Mouse (Mus musculus): Measurements from ENCODE around the gene Ttll13.

Ttll13 gene

DNA sequence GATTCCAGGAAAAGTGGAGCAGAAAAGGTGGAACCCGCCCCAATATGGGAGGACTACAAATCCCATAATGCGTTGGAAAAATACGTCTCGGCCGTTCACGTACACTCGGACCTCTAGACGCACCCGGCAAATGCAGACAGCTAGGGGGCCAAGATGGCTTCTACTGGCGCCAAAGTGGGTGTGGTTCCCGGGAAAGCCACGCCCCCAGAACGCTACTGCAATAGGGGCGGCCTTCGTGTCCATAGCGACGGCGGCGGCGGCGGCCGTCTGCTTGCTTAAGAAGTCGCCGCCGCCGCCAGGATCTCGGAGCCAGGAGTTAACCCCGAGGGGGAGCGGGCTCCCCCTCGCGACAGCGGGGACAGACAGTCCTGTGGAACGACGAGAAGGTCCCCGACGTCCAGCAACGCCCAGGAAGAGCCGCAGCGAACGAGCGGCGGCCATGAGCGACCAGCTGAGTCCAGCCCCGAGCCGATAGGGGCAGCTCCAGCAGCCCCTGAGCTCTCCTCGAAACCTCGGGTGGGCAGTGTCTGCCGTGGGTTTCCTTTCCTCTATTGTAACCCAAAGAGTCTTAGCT is at the start of gene Ttll13:
TSS of gene Ttll13 (plus strand) at position 229 of the 574 bp plus-strand sequence.
- peak; percentile 95 for DNase-seq

DNA sequence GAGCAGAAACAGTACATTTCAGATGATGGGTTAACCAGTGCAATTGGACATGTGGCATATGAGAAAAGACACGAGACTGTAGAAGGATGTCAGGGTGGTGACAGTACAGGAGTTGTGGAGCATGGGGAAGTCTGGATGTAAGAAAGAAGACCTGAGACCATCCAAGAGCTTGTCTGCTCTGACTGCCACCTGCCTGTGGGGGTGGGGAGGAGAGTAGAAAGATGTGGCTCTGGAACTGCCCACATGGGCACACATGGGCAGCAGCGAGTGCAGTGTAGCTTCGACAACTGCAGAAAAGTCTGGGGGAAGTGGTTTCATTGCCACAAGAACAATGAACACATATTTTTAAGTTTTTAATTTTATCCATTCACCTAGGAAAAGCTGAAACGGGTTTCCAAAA is 48.8 kb upstream of the Ttll13 start:
- no peak for DNase-seq

DNA sequence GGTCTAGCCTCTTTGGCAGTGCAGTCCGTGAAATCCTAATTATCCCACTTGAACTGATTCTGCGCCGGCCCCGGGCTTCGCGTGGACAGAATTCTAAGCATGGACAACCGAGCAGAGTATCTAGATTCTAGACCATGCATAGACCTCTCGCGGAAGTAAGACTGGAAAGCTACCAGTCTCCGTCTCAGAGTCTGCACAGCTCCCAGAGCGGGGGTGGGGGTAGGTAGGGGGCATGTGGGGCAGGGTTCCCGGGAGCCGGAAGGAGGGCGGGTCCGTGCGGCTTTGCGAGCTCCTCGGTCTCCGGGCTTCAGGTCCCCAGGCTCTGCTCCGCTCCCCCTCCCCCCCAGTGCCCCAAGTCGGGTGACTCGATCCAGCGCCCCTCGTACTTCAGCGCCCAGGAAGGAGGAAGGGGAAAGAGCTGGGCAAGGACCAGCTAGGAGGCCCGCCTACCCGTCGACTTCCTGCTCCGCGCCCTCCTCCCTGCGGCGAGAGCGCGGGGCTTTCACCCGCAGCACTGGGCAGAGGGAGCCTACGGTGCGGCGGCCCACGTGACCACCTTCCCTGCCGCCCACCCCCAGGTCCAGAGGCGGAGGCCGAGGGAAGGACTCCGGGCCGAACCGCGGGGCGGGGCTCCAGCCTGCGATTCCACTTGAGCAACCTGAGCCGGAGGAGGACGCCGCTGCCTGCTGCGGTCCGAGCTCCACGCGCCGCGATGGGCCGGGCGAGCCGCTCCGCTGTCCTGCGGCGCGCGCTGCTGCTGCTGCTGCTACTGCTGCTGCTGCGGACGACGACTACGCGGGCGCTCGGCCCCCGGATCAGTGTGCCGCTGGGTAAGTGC is 48.0 kb upstream of the Ttll13 start:
- DNase-seq: peak; percentile 84

DNA sequence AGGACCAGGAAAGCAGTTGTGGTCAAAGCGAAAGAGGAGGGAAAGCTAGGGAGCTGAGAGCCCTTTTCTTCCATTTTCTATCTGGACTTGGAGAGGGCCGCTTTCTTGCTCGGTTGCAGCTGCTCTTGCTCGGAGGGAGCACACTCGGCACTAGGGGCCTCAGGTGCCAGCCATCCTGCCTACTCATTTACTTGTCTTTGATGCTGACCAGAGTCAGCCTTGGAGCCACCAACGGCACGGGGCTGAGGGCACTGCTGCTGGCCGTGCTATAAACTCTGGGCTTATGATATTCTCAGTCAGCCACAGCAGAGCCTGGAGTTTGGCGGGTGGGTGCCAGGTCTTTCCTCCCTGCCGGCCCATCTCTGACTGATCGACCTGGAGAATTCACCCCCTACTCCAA is 47.3 kb upstream of the Ttll13 start:
- no peak for DNase-seq

DNA sequence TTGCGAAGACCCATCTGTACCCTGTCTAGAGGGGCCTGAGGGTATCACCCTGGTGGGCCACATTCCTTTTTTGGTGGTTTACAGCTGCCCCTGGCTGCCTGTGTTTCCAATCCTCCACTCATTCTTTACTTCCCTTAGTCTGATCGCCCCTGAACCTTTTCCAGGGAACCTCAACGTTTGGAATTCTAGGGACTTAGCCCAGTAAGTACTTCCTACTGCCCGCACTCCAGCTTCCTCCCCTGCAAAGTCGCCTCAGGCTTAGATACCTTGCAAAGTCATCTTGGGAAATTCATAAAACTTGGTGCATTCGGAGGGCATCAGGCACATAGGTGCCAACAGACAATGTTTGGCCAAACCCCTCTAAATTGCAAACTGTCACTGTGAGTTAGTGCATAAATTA is 46.9 kb upstream of the Ttll13 start:
- DNase-seq: no peak

DNA sequence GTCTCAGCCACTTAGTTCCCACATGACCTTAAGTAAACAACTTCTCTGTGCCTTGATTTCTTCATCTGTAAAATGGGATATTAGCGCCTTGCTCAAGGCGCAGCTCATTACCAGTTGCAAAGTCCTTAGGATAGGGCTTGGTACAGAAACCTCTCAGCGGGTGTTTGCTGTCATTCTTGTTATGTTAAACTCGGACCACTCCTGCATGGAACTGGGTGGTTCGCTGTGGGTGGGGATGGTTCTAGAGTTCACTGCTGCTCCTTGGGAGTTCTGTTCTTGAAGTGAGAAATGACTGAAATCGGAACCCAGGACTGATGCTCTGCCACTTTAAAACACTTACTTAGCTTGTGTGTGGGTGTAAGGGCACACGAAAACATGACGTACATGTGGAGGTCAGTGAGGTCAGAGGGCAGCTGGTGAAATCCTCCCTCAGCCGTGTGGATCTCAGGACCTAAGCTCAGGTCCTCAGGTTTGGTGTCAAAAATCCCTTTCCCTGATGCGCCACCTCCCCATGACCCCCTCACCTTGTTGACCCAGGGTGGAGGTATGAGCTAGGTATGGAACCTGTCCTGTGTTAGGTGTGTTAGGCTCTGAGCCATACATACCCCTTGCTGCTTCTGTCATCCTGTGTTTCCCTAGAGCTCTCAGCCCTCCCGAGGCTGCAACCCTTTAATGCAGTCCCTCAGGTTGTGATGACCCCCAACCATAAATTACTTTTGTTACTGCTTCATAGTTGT is 46.2 kb upstream of the Ttll13 start:
- no peak for DNase-seq

DNA sequence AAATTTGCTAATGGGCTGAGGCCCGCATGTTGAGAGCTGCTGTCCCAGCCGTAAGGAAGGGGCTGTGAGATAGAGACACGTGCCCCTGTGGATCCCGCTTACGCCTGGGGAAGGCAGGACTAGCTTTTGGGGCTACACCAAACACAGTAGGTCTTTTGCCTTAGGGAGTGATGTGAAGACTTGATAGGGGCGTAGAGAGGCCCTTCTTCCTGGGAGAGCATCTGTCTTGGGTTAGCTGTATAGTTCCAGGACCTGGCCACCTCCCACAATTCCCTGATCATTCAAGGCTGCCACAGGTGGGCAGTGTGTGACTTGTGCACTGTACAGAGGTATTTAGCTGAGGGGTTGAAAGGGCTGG is 45.6 kb upstream of the Ttll13 start:
- DNase-seq: no peak

DNA sequence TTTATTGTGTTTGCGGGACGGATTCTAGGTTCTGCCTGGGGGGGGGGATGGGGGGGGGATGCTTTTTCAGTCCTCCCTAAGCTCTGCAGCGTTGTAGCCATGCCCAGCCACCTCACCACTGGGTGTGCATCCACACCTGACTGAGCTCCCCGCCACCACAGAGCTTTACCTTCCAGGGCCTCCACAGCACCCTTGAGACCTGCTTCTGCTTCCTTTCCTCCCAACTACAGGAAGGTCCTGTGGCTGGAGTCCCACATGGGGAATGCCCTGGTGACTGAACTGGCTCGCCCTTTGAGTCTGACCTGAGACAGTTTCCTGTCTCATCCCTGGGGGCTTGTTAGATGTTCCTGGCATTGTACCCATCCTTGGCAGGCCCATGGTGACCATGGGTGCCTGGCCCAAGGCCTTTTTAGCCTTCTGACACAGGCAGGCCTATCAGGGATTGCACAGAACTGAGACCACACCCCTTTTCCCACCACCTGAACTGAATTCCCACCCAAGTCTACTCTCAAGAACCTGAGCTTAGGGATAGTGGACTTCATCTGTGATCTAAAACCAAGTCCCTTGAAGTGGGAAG is 45.1 kb upstream of the Ttll13 start:
- DNase-seq: no peak

DNA sequence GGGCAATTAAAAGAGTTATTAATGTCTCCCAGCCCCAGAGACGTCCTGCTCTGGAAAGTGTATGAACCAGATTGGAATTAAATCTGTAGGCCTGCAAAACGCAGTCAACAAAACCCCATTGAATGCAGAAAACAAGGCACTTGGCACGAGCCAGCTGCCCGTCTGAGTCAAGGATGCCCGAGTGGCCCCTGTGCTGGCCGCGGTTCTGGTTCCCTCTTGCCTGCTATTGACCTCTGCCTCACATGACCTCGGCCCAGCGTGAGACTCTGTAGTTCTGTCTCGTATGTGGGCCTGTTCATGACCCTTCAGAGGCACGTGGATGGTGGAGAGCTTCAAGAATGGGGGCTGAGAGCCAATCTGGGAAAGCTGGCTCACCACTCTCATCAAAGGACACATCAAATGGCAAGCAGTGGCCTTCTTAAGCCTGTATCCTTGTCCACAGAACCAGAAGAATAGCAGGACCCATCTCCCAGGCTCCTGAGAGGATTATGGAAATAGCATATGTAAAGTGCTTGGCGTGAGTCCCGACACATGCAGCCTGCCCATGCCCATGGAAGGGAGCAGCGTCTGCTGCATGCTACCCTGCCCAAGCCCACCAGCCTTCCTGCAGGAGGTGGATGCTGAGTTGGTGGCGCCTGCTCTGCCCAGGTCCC is 44.2 kb upstream of the Ttll13 start:
- peak; percentile 47 for DNase-seq

DNA sequence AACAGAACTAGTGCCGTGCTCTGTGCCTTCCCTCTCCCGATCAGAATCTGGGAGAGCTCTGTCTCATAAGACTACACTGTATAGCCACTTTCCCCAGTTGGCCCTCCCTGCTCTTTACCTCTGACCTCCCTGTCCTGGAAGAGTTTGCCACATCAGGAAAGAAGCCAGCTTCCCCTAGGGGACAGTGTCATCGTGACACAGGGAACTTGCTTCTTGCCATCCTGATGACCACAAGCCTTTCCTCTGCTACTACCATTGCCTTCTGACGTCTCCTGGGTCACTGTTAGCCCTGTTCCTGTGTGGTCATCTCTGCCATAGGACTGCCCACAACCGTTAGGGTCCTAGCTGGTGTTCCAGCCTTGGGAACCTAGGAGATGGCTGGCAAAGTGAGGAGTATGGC is 43.2 kb upstream of the Ttll13 start:
- DNase-seq: no peak

DNA sequence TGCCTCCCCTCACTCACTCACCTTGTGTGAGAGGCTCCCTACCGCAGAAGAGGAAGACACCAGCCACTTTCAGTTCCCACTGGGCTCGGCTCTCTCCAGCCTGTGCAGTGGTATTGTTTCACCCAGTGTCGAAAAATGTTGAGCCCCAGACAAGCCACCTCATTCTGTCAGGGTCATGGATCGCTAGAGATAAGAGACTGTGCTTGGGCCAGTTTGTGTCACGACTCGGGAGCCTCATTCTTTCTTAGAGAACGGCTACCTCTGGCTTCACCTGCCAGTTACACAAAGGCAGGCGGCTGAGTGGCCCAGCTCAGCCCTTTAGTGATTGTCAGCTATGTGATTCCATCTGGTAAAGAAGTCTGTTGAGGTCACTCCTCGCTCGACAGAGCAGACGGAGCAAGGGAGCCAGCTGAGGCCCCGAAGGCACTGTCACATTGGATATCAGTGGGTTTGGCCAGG is 42.5 kb upstream of the Ttll13 start:
- no peak for DNase-seq

DNA sequence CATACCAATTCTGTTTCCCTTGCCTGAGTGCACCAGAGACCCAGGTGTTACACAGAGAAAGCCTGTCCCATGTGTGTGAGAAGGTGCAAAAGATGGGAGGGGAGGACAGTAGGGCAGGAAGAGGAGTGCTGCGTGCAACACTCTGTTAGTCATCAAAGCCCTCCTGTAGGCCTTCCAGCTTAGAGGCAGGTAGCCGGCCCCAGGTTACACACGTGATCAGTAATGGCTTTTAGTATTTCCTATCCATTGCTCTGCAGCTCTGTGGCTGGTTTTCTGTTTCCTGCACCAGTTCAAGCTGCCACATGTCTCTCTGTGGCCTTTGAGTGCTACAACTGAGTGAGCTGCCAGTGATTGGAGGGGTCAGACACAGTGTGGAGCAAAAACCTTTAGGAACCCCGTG is 41.8 kb upstream of the Ttll13 start:
- no peak for DNase-seq

DNA sequence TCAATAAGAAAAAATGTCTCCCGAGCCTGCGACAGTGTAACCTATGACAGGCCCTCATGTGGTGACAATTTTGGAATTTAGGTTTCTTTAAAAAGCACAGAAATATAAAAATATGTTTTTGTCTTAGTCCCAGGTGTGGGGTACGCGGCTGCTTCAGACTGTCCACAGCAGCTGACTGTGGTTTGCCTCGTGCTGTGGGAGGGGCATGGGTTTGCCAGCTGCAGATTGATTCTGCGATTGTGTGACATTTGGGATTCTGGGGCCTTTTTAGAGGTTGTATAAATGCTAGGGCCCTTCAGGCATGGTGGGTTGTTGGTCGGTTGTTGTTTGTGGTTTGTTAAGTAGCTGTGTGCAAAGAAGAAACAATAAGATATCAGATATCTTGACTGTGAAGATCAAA is 41.2 kb upstream of the Ttll13 start:
- no peak for DNase-seq

DNA sequence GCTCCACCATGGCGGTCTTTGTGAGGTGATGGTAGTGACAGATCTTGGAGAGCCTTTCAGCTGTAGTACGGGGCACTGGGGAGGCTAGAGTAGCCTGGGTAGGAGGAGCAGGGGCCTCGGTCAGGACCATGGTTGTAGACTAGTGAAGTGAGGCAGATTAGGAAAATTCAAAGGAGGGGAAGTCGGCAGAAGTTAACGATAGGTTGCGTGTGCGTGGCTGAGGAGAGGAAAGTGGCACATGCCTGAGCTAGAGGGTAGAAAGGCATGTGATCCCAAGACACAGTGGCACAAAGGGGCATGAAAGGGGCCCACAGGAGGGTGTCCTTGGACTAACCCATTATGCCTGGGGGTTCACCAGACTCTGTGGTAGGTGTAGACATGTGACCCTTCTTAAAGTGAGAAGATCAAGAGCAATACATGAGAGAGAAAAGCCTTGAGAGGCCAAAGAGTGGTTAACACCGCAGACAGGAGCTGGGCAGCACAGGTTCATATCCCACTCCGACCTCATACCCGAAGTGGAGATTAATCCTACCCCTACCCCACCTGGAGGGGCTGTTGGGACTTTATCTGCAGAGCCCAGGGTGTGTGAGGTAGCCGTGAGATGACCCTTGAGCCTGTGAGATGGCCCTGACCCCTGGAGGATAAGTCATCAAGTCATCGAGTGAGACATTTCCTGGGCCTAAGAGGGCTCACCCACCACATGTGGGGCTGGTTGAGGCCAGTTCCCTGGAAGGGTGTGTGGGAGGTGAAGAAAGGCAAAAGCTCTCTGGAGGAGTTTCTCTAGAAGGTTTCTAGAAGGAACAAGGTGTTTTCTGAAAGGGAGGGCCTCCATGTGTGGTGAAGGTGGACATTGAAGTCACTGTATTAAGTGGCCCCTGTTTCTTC is 40.2 kb upstream of the Ttll13 start:
- no peak for DNase-seq

DNA sequence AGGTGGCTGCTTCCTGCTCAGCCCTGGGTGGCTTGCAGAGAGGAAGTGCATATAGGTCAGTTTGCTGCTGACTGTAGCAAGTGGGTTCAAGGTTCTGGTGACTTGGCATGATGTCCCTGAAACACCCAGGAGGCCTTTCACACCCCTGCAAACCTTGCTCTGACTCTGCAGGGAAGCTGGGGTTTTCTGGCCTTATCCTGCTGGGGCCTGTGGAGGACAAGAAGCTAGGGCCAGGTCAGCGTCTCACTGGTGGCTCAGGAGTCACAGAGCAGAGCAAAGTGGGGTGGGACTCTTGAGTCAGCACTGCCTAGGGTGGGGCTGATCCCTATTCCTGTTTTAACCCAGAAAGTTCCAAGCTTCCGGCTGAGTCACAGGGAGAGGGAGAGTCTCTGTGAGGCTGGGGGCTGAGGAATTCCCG is 38.9 kb upstream of the Ttll13 start:
- DNase-seq: peak; percentile 62

DNA sequence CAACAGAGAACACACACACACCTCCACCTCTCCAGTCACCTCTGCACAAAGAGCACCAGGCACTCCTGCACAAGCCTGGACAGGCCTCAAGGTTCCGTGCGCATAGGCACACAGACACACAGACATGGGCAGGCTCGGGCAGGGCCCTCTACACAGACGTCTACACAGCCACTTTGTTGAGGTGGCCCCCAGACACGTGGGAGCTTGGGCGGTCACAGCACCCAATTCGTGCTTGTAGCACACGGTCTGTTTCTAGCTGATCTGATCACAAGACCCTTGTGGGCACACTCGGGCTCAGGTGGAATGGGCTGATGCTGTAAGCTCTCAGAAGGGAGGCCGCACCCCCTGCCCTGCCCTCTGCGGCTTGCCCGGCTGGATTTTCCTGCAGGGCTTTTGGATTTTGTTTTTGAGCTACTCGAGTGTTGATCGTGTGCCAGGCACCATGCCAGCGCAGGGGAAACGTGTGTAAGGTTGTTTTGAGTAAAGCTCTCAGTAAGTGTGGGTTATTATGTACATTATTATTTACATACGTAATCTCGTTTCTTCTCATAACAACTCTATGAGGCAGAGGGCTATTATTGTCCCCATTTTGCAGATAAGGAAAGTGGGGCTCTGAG is 38.0 kb upstream of the Ttll13 start:
- peak; percentile 60 for DNase-seq

DNA sequence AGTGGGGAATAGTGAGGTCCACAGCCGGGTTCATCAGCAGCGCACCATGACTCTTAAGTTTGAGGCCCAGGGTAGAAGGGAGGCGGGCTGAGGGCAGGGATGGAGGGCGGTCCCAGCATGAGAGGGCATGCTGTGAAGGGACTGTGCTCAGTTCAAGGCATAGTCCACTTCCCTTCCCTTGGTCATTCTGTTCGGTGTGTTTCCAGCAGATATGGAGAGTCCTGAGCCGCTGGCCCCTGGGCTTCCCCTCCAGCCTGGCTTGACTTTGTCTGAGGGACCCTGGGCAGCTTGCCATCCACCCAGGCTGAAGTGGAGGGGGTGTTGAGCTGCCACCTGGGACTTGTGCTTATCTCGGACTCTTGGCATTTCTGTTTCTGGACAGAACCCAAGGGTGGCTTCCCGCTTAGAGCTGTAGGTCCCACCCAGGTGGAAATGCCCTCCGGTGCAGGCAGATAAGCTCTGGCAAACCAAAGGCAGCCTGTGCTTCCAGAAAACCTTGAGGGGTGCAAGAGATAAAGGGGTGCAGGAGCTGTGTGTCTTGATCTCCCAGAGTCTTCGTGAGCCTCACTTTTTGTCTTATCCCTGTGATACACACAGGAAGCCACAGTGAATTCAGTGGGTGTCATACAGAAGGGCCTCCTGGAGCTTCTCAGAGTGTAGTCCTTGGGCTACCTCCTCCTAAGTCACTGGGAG is 37.3 kb upstream of the Ttll13 start:
- peak; percentile 58 for DNase-seq

DNA sequence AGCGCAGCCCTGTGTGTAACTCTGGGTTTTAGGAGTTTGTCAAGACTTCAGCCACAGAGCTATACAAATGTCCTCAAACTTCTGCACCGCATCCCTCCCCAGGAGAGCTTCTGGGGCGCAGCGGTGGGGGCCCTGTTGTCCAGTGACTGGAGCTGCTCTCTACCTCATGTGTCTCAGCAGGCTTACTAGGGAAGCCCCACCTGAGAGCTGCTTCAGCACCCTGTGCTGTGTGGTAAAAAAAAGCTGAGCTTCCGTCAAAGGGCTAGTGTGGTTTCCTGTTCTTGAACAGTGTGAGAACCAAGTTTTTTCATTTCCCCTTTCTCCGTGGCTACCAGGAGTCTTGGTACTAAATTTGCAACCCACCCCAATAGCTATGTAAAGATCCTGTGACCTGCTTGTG is 36.5 kb upstream of the Ttll13 start:
- no peak for DNase-seq

DNA sequence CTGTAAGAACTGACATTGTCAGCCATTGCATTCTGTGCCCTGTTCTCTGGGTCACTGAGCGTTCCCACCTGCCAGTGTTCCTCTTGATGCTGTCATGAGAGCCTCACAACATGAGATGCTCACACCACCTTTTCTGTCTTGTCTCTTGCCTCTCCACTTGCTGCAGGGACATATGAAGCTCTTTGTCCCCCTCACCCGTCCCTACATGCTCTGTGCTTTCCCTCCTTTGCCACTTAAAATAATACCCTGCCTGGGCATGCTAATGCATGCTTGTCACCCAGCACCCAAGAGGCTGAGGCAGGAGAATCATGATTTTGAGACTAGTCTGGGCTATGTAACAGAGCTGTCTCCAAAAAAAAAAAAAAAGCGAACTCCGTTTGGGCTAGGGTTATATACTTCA is 35.2 kb upstream of the Ttll13 start:
- no peak for DNase-seq

DNA sequence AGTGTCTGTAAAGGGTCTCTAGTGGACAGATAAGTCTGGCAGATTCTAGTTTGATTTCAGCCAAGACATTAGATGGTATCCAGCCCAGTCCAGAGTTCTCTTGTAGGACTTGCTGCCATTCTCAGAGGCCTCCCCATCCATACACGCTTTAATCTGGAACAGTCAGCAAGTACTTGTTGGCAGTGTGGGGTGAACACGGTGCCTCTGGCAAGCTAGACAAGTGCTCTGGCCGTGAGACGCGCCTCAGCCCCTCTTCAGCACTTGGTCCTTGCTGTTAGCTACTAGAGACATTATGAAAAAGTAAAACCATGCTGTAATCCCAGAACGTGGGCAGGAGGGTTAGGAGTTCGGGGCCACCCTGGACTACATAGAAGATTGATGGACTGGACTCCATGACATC is 32.6 kb upstream of the Ttll13 start:
- DNase-seq: no peak

DNA sequence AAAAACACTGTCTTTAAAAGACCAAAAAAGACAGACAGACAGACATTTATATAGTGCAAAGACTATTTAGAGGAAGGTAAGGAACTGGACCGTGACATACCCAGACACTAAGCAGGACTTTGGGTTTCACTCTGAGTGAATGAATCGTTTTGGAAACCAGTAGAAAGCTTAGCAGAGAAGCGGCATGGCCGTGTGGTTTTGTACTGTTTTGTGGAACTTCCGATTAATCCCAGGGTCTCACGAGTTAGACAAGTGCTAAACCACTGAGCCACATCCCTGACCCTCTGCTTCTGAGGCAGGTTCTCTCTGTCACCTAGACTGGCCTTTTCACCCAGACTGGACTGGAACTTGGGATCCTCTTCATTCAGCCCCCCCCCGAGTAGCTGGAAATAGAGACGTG is 31.7 kb upstream of the Ttll13 start:
- no peak for DNase-seq
